Mouse (Mus musculus): ENCODE measurements around the gene Chp1. TPM values are rescaled to one million over a fixed set of nuclear protein-coding genes. Genes with fewer than 3 reads are reported as not detected.
A peak's percentile ranks its signal among the peaks of the same experiment; 100 is the strongest.
"Not testable (repeated sequence)": the region's sequence is repeated elsewhere in the genome, so short reads cannot be mapped to it uniquely, and the experiment has no call there.

Gene Chp1
- polyA plus RNA-seq, 1 experiment from 2014 or later = 46.3 TPM

DNA sequence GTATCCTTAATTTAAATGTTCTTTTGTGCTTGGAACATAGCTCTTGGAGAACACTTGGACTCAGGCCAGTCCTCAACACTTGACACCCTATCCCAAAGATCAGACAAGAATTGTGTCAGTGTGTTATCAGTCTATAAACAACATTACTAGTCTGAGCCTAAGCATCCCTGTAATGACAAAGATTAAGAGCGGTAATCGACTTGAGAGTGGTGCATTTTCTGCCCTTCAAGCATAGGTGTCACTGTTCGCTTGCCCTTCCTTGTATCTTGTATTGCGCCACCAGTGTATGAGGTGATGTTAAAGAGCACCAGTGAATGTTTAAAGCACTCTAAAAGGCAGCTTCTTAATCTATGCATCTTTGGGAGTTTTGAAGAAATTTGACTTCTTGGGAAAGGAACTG, 59.5 kb downstream of the Chp1 start:
- peaks cover 97% of the 10 kb centered on the region for H3K36me3 ChIP-seq
- 95% methylated on average over 4 of the region's 4 CpGs for WGBS

DNA sequence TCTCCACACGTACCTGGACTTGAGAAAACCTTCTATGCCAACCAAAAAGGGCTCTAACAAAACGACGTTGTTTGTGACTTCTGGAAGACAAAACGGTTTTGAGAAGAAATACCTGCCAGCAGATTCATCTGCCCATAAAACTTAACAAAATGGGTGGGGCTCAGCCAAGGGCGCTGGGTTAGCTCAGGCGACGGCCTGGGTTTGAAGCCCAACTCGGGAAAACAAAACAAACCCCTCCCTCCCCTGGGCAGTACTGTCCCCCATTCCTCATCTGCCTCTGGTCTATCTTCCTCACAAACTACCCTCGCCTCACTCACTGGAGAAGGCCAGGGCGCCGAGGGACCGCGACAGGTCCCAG, 70.3 kb downstream of the Chp1 start:
- Histone ChIP-seq H3K36me3 (peaks cover 30% of the 10 kb centered on the region), H3K4me3 (peak overlapping the region; percentile 87), H3K27me3 (ENCODE audit: low read depth, poor library complexity, severe bottlenecking) (no peaks in the 10 kb centered on the region), H3K27ac (replicated peaks) (peak overlapping the region; percentile 94), H3K4me1 (peaks cover 40% of the 10 kb centered on the region), H3K9me3 (replicated peaks) (no peaks in the 10 kb centered on the region)
- WGBS = under 1% methylated on average over 13 of the region's 13 CpGs
- DNase-seq (ENCODE audit: low spot score) = no peak

More for the DNA sequence above, 59.5 kb downstream of the Chp1 start:
- no peaks in the 10 kb centered on the region for H3K27me3 ChIP-seq (ENCODE audit: low read depth, poor library complexity, severe bottlenecking)
- no peak overlapping the region for H3K27ac ChIP-seq (replicated peaks)
- H3K4me1 ChIP-seq = no peaks in the 10 kb centered on the region
- no peaks in the 10 kb centered on the region for H3K9me3 ChIP-seq (replicated peaks)
- no peak overlapping the region for H3K4me3 ChIP-seq
- no peak for DNase-seq (ENCODE audit: low spot score)

DNA sequence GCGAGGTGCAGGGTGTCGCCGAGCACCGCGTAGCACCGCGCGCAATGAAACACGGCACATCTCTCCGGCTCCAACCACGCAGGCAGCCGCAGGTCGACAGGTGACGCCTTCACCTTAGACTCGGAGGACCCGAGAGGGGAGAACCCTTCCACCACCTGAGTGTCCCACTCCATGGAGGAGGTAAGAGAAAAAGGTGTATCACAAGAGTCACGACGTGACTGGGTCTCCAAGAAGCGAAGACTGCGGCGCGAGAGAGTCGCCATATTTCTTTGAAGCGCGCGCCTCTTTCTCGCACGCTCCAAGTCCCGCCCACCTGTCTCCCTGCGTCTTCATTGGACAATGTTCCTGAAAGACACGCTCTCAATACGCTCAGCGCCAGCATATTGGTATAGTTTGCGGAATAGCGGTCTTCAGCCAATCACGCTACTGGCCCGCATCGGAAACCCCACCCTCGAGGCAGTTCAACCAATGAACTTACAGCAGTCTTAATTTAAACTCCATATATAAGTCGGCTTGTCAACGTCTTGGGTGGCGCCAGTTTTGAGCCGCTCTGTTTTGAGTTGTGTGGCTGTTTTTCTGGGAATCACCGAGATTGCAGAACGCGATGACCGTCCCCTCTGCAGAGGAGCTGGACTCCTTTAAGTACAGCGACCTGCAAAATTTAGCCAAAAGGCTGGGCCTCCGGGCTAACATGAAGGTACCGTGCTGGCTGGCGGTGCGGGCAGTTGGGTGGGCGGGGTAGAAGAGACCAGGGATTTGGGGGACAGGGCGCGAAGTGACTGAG, 70.9 kb downstream of the Chp1 start, which contains the start of the genes Nusap1 and Oip5:
Nusap1 (plus strand) TSS at position 100 of the 784 bp plus-strand sequence.
Oip5 (minus strand) TSS at position 271 of the 784 bp plus-strand sequence.
- Histone ChIP-seq H3K4me3 (peak within 1 kb of the TSS; percentile 87), H3K27ac (replicated peaks) (peak within 1 kb of the TSS; percentile 94), H3K9me3 (replicated peaks) (no peaks in the 10 kb centered on the region), H3K27me3 (ENCODE audit: low read depth, poor library complexity, severe bottlenecking) (no peaks in the 10 kb centered on the region), H3K4me1 (peaks cover 40% of the 10 kb centered on the region), H3K36me3 (peaks cover 29% of the 10 kb centered on the region)
- peak; percentile 93 for DNase-seq (ENCODE audit: low spot score)
- WGBS = under 1% methylated on average over 55 of the region's 55 CpGs

DNA sequence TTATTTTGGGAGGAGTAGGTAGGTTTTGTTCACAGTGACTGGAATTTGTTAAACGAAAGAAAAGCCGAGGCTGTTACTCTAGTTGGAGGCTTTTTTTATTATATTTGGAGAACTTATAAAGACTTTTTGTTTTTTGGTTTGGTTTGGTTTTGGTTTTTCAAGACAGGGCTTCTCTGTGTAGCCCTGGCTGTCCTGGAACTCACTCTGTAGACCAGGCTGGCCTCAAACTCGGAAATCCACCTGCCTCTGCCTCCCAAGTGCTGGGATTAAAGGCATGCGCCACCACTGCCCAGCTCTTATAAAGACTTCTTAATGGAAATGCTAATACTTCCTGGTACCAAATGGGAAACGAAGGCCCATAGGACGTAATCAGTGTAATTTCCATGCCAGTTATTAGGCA, 71.5 kb downstream of the Chp1 start:
- Histone ChIP-seq H3K27ac (replicated peaks) (peak overlapping the region; percentile 94), H3K4me1 (peaks cover 40% of the 10 kb centered on the region), H3K4me3 (peak overlapping the region; percentile 87), H3K36me3 (peaks cover 29% of the 10 kb centered on the region)
- not testable (repeated sequence) for H3K27me3 ChIP-seq (ENCODE audit: low read depth, poor library complexity, severe bottlenecking); H3K9me3 ChIP-seq (replicated peaks); DNase-seq (ENCODE audit: low spot score)
- WGBS = 18% methylated on average over 6 of the region's 6 CpGs

DNA sequence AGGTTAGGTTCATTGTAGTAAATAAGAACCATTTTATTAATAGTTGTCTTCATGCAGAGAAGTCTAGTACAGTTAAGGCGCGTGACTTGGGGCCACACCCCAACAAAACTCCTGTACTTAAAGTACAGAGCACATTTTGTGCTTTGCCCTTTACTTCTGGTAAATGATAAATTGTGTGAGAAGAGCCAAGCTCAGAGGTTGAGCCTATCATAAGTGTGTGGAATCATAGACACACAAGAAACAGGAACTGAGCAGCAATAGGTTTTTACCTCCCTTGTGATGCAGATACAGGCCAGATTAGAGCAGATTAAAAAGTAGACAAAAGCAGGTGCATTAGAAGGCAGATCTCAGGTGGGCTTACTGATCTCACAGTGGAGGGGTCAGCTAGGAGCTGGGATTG, 73.8 kb downstream of the Chp1 start:
- DNase-seq (ENCODE audit: low spot score) = no peak
- Histone ChIP-seq H3K27ac (replicated peaks) (no peak overlapping the region), H3K9me3 (replicated peaks) (no peaks in the 10 kb centered on the region), H3K4me1 (peaks cover 40% of the 10 kb centered on the region), H3K27me3 (ENCODE audit: low read depth, poor library complexity, severe bottlenecking) (no peaks in the 10 kb centered on the region), H3K4me3 (peak overlapping the region; percentile 28; the same call in 1 of the 2 replicates), H3K36me3 (peaks cover 42% of the 10 kb centered on the region)
- 100% methylated on average over 2 of the region's 2 CpGs for WGBS

Other genes with a start within 250 kb of the Chp1 start
- gene Dll4, start 221.9 kb upstream of the Chp1 start, polyA plus RNA-seq (2016; fragmentation: Nextera tagmentation; extraction: Ambion mirVana) = 5.7 TPM in 2 replicates
- gene Chac1, start 196.5 kb upstream of the Chp1 start, polyA plus RNA-seq (2016; fragmentation: Nextera tagmentation; extraction: Ambion mirVana) = 0.78 and 0.95 TPM in 2 replicates
- gene Ino80, start 70.0 kb upstream of the Chp1 start, polyA plus RNA-seq (2016; fragmentation: Nextera tagmentation; extraction: Ambion mirVana) = 3.3 and 3.8 TPM in 2 replicates
- 0.39 and 0.62 TPM in 2 replicates for gene Exd1, start 70 bp upstream of the Chp1 start, polyA plus RNA-seq (2016; fragmentation: Nextera tagmentation; extraction: Ambion mirVana)
- gene Nusap1, start 70.6 kb downstream of the Chp1 start, polyA plus RNA-seq (2016; fragmentation: Nextera tagmentation; extraction: Ambion mirVana) = 102 and 104 TPM in 2 replicates
- 43.7 and 45.4 TPM in 2 replicates for gene Oip5, start 70.8 kb downstream of the Chp1 start, polyA plus RNA-seq (2016; fragmentation: Nextera tagmentation; extraction: Ambion mirVana)
- 46.2 TPM in 2 replicates for gene Ndufaf1, start 115.1 kb downstream of the Chp1 start, polyA plus RNA-seq (2016; fragmentation: Nextera tagmentation; extraction: Ambion mirVana)
- gene Rtf1, start 127.4 kb downstream of the Chp1 start, polyA plus RNA-seq (2016; fragmentation: Nextera tagmentation; extraction: Ambion mirVana) = 52.0 and 52.4 TPM in 2 replicates
- 0.73 and 1.4 TPM in 2 replicates for gene Itpka, start 194.6 kb downstream of the Chp1 start, polyA plus RNA-seq (2016; fragmentation: Nextera tagmentation; extraction: Ambion mirVana)
- 0.11 TPM in 1 of 2 replicates, not detected in the other for gene Ltk, start 212.7 kb downstream of the Chp1 start, polyA plus RNA-seq (2016; fragmentation: Nextera tagmentation; extraction: Ambion mirVana)
- 39.8 and 41.0 TPM in 2 replicates for gene Rpap1, start 239.8 kb downstream of the Chp1 start, polyA plus RNA-seq (2016; fragmentation: Nextera tagmentation; extraction: Ambion mirVana)

Data from midbrain, embryonic 10.5 days (tissue).